Mouse (Mus musculus) liver, adult (tissue): ENCODE measurements around the gene Hist1h2ah.
"Not testable (repeated sequence)": the region's sequence is repeated elsewhere in the genome, so short reads cannot be mapped to it uniquely, and the experiment has no call there.

Experiments
- GATA4 ChIP-seq: IDR thresholded peaks from 2 replicates; pipeline ENCODE4 v1.6.1; 2014; ENCODE audit warnings: mild to moderate bottlenecking, low read length; ENCODE audit not compliant: insufficient replicate concordance

Hist1h2ah gene

GRCm38 (mm10) chr13:22042568-22043502 is 7.5 kb upstream of the Hist1h2ah start, which contains the start of the genes Hist1h2ag and Hist1h2bj:
Gene Hist1h2ag, minus strand, starts transcription at chr13:22042944.
Gene Hist1h2bj, plus strand, starts transcription at chr13:22043214.
- TF ChIP-seq GATA4, result not testable (repeated sequence)

GRCm38 (mm10) chr13:22041651-22042567 is 6.5 kb upstream of the Hist1h2ah start:
- TF ChIP-seq GATA4, result no peak

- not testable (repeated sequence) for TF ChIP-seq GATA4
These were observed 5.8 kb upstream of the Hist1h2ah start, which contains the start of gene Hist1h4i for GRCm38 (mm10) chr13:22041142-22041536. Gene Hist1h4i, minus strand, starts transcription at chr13:22041362.

DNA sequence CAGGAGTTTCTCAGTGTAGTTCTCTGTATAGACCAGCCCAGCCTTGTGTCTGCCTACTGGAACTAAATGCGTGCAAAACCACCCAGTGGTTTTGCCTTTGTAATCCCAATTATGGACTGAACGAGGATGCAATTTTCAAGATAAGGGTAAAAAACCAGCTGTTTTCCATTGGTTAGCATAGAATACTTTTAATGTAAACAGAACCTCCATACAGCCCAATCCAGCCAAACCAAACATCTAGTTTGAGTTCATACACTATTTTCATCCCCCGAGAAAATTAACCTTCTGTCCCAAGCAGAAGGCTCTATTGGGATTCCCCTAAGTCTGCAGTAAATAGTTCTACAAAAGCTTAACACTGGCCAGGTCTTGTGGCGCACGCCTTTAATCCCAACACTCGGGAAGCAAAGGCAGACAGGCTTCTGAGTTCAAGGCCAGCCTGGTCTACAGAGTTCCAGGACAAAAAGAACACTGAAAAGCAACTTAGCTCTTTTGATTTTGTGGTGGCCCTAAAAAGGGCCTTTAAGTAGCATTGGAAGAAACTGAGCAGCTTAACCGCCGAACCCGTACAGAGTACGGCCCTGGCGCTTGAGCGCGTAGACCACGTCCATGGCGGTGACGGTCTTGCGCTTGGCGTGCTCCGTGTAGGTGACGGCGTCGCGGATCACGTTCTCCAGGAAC is 5.2 kb upstream of the Hist1h2ah start:
- no peak for TF ChIP-seq GATA4

GRCm38 (mm10) chr13:22039951-22040463 is 4.6 kb upstream of the Hist1h2ah start:
- no peak for TF ChIP-seq GATA4

DNA sequence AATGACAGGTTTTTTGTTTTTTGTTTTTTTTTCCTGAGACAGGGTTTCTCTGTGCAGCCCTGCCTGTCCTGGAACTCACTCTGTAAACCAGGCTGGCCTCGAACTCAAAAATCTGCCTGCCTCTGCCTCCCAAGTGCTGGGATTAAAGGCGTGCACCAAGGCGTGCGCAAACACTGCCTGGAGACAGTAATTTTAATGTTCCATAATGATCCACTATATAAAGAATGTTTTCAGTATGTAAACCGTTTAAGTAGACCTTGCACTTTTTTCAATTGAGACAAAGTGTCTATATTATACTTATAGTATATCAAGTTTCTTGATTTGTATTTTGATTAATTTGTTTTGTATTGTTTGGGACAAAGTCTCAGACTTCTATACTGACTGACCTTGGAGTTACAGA is 4.0 kb upstream of the Hist1h2ah start:
- TF ChIP-seq GATA4, result no peak

DNA sequence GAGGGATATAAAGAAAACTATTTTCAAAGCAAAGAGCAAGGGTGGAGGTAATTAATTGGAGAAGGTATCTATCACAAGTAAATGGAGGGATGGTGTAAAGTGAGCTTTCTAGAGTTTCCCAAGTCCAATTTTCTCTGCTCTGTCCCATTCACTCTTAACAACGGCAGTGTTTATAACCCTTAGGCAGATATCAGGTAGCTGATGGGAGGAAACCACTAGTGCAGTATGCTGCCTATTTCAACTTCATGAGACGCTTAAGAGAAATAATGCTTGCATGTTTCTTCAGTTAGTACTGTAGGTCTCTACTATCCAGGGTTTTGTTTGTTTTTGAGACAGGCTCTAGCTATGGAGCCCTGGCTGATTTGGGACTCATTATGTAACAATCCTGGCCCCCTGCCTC is 2.0 kb upstream of the Hist1h2ah start:
- TF ChIP-seq GATA4, result no peak

GRCm38 (mm10) chr13:22036986-22037385 is 1.6 kb upstream of the Hist1h2ah start:
- no peak for TF ChIP-seq GATA4

GRCm38 (mm10) chr13:22036149-22036956 is 985 bp upstream of the Hist1h2ah start:
- TF ChIP-seq GATA4, result no peak

- TF ChIP-seq GATA4, result no peak
These were observed 713 bp downstream of the Hist1h2ah start for GRCm38 (mm10) chr13:22034443-22035266.

GRCm38 (mm10) chr13:22033741-22034442 is 1.5 kb downstream of the Hist1h2ah start:
- TF ChIP-seq GATA4, result no peak

GRCm38 (mm10) chr13:22030493-22030892 is 4.9 kb downstream of the Hist1h2ah start:
- TF ChIP-seq GATA4, result no peak
